Mouse (Mus musculus) embryonic fibroblast, embryonic 13.5 days (primary cell): ENCODE measurements around the gene D630045J12Rik. TPM values are rescaled to one million over a fixed set of nuclear protein-coding genes. Genes with fewer than 3 reads are reported as not detected.

ENCODE experiments used
- H3K27ac ChIP-seq: 2 replicates; pipeline ENCODE4 v1.5.1; 2012; ENCODE audit warnings: low read length, control low read depth, inconsistent platforms; ENCODE audit not compliant: insufficient read depth
- H3K4me1 ChIP-seq: 2 replicates; pipeline ENCODE4 v1.6.1; 2011; ENCODE audit warnings: low read length; ENCODE audit not compliant: control insufficient read depth, insufficient read depth
- H3K4me3 ChIP-seq: 2 replicates; pipeline ENCODE4 v1.5.1; 2011; ENCODE audit warnings: mild to moderate bottlenecking, control low read depth, low read length; ENCODE audit not compliant: insufficient read depth
- CTCF ChIP-seq: IDR thresholded peaks from 2 replicates; pipeline ENCODE4 v1.5.1; 2011; ENCODE audit warnings: mild to moderate bottlenecking, control low read depth, low read length, moderate library complexity, borderline replicate concordance; ENCODE audit not compliant: insufficient read depth
- POLR2A ChIP-seq: IDR thresholded peaks from 2 replicates; pipeline ENCODE4 v1.6.1; 2011; ENCODE audit warnings: low read depth, mild to moderate bottlenecking, control low read depth, low read length, moderate library complexity
- polyA plus RNA-seq: library from polyadenylated mRNA; stranded (reverse); fragments of >200 nt; gene quantifications from 2 replicates; pipeline ENCODE4 v1.2.4, GENCODE M21; 2011; ENCODE audit warnings: low read depth; ENCODE audit not compliant: missing spikeins, insufficient read length

Gene D630045J12Rik
- polyA plus RNA-seq, 1 experiment, result 6.1 TPM

- no peak for TF ChIP-seq POLR2A
- TF ChIP-seq CTCF, result no peak
- no peak overlapping the region for H3K27ac ChIP-seq
- no peak overlapping the region for H3K4me3 ChIP-seq
- H3K4me1 ChIP-seq, result no peaks in the 10 kb centered on the region
Observed at GRCm38 (mm10) chr6:38165385-38165784, 88.4 kb downstream of the D630045J12Rik start.

- H3K4me1 ChIP-seq, result no peaks in the 10 kb centered on the region
- TF ChIP-seq POLR2A (no peak), CTCF (no peak)
- H3K4me3 ChIP-seq, result no peak overlapping the region
- no peak overlapping the region for H3K27ac ChIP-seq
Observed at GRCm38 (mm10) chr6:38164705-38165104, 89.1 kb downstream of the D630045J12Rik start.

- H3K27ac ChIP-seq, result no peak overlapping the region
- TF ChIP-seq POLR2A (no peak), CTCF (no peak)
- H3K4me3 ChIP-seq, result no peak overlapping the region
- H3K4me1 ChIP-seq, result no peaks in the 10 kb centered on the region
Observed at GRCm38 (mm10) chr6:38162825-38163504, 90.8 kb downstream of the D630045J12Rik start.

GRCm38 (mm10) chr6:38160556-38160955 is 93.3 kb downstream of the D630045J12Rik start:
- TF ChIP-seq CTCF (no peak), POLR2A (no peak)
- Histone ChIP-seq H3K4me1 (no peaks in the 10 kb centered on the region), H3K27ac (no peak overlapping the region), H3K4me3 (no peak overlapping the region)

- Histone ChIP-seq H3K4me3 (no peak overlapping the region), H3K27ac (no peak overlapping the region), H3K4me1 (no peaks in the 10 kb centered on the region)
- TF ChIP-seq POLR2A (no peak), CTCF (no peak)
Observed at GRCm38 (mm10) chr6:38160102-38160501, 93.7 kb downstream of the D630045J12Rik start.

- TF ChIP-seq CTCF (no peak), POLR2A (no peak)
- Histone ChIP-seq H3K4me3 (no peak overlapping the region), H3K4me1 (no peaks in the 10 kb centered on the region), H3K27ac (no peak overlapping the region)
Observed at GRCm38 (mm10) chr6:38159576-38159975, 94.2 kb downstream of the D630045J12Rik start.

GRCm38 (mm10) chr6:38157925-38158324 is 95.9 kb downstream of the D630045J12Rik start:
- Histone ChIP-seq H3K4me3 (no peak overlapping the region), H3K27ac (no peak overlapping the region), H3K4me1 (no peaks in the 10 kb centered on the region)
- TF ChIP-seq CTCF, result no peak
- no peak for TF ChIP-seq POLR2A

- no peak for TF ChIP-seq CTCF
- TF ChIP-seq POLR2A, result no peak
- Histone ChIP-seq H3K27ac (no peak overlapping the region), H3K4me1 (no peaks in the 10 kb centered on the region), H3K4me3 (no peak overlapping the region)
Observed at GRCm38 (mm10) chr6:38156204-38156603, 97.6 kb downstream of the D630045J12Rik start.

GRCm38 (mm10) chr6:38152305-38152704 is 101.5 kb downstream of the D630045J12Rik start:
- no peak overlapping the region for H3K4me3 ChIP-seq
- TF ChIP-seq CTCF (no peak), POLR2A (no peak)
- peaks cover 3% of the 10 kb centered on the region; the same call in 1 of the 2 replicates for H3K4me1 ChIP-seq
- no peak overlapping the region for H3K27ac ChIP-seq

GRCm38 (mm10) chr6:38149483-38149882 is 104.3 kb downstream of the D630045J12Rik start:
- Histone ChIP-seq H3K4me3 (no peak overlapping the region), H3K27ac (no peak overlapping the region), H3K4me1 (peaks cover 10% of the 10 kb centered on the region; the same call in 1 of the 2 replicates)
- no peak for TF ChIP-seq POLR2A
- no peak for TF ChIP-seq CTCF
